Mouse (Mus musculus) spleen, adult 2 months (tissue): ENCODE measurements around the gene Notch2.

Experiments
- CTCF ChIP-seq: fragments of 200-500 bp; IDR thresholded peaks from 2 replicates; pipeline ENCODE4 v1.5.1; 2011; ENCODE audit warnings: mild to moderate bottlenecking, inconsistent platforms; ENCODE audit not compliant: insufficient read depth, insufficient read length, insufficient replicate concordance; ENCODE audit errors: extremely low read depth
- POLR2A ChIP-seq: fragments of 200-500 bp; IDR thresholded peaks from 2 replicates; pipeline ENCODE4 v1.6.1; 2011; ENCODE audit warnings: low read depth, low read length, inconsistent platforms

DNA sequence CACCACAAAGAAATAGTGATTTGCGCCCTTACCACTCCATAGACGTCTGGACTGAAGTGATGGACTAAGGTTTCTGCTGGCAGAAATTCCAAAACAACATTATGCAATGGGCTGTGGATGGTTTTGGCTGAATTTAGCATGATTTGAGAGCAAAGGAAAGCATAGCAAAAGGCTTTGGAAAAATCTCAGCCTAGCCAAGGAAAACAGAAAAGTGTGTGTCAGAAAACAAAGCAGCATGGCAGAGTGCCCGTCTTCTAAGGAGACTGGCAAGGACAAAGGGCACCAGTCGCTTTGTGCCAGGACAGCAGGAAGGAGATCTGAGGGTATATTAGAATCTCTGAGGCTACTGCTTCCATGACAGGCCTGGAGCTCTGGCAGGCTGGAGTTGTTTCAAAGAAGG is 165.0 kb downstream of the Notch2 start:
- no peak for TF ChIP-seq POLR2A
- TF ChIP-seq CTCF = no peak
